Mouse (Mus musculus) CD4-positive helper T cell, adult 2 months (primary cell): ENCODE data around the gene Vsx1.

Experiments used
- DNase-seq: peaks from one replicate; pipeline ENCODE4 v3.0.0-alpha.2; 2012; ENCODE audit warnings: low read depth, missing footprints, low spot score

Gene Vsx1

GRCm38 (mm10) chr2:150667820-150668766 lies 21.1 kb downstream of the Vsx1 start, which contains the start of gene Acss1:
Acss1 (minus strand) TSS chr2:150668500.
- DNase-seq = peak; percentile 64

GRCm38 (mm10) chr2:150667065-150667819 lies 21.9 kb downstream of the Vsx1 start:
- DNase-seq = peak; percentile 87

GRCm38 (mm10) chr2:150666723-150667064 lies 22.5 kb downstream of the Vsx1 start:
- no peak for DNase-seq

GRCm38 (mm10) chr2:150665534-150666451 lies 23.4 kb downstream of the Vsx1 start:
- DNase-seq = no peak

GRCm38 (mm10) chr2:150665006-150665405 lies 24.2 kb downstream of the Vsx1 start:
- no peak for DNase-seq

GRCm38 (mm10) chr2:150664152-150664920 lies 24.8 kb downstream of the Vsx1 start:
- no peak for DNase-seq

- DNase-seq = no peak
Measured at GRCm38 (mm10) chr2:150663255-150663654, 25.9 kb downstream of the Vsx1 start.

GRCm38 (mm10) chr2:150662007-150662406 lies 27.2 kb downstream of the Vsx1 start:
- no peak for DNase-seq

GRCm38 (mm10) chr2:150660668-150661451 lies 28.3 kb downstream of the Vsx1 start:
- DNase-seq = no peak

- DNase-seq = no peak
Measured at GRCm38 (mm10) chr2:150660049-150660448, 29.1 kb downstream of the Vsx1 start.

- DNase-seq = no peak
Measured at GRCm38 (mm10) chr2:150656975-150657768, 32.0 kb downstream of the Vsx1 start.

- DNase-seq = no peak
Measured at GRCm38 (mm10) chr2:150656112-150656511, 33.0 kb downstream of the Vsx1 start.

- DNase-seq = no peak
Measured at GRCm38 (mm10) chr2:150655290-150655689, 33.9 kb downstream of the Vsx1 start.

GRCm38 (mm10) chr2:150654814-150655213 lies 34.3 kb downstream of the Vsx1 start:
- DNase-seq = no peak

- no peak for DNase-seq
Measured at GRCm38 (mm10) chr2:150651366-150651765, 37.8 kb downstream of the Vsx1 start.

- DNase-seq = no peak
Measured at GRCm38 (mm10) chr2:150650511-150651074, 38.6 kb downstream of the Vsx1 start.

- DNase-seq = no peak
Measured at GRCm38 (mm10) chr2:150648300-150648895, 40.8 kb downstream of the Vsx1 start.

GRCm38 (mm10) chr2:150647681-150648299 lies 41.4 kb downstream of the Vsx1 start:
- DNase-seq = no peak
